Mouse (Mus musculus): ENCODE results near the gene Dnah5.

DNA sequence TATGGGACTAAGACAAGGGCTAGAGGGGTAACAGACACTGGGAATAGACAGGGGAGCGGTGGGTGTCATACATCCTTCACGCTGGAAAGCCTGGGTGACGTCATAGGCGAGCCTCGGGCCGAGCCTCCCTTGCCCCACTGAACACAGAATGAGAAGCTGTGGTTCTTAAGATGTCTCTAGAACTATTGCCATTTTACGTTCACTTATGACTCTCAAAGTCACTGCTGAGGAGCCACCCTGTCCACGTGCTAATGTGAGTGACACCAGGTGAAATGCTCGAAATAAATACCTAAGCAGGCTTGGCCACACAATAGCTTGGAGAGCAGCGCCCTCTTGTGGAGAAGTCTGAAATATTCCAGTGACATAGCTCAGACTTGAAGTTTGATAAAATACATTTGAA, 21.7 kb upstream of the Dnah5 start:
- TF ChIP-seq CTCF (IDR thresholded peaks at IDR 0.05; ENCODE audit: low read depth, low read length) (no peak), TAL1 (conservative IDR thresholded peaks at IDR 0.05; ENCODE audit: low read depth, low read length) (no peak), GATA2 (IDR thresholded peaks at IDR 0.05; ENCODE audit: borderline replicate concordance, low read depth, low read length) (no peak), GATA1 (IDR thresholded peaks at IDR 0.05; ENCODE audit: borderline replicate concordance, low read length) (no peak)
